Mouse (Mus musculus): ENCODE results near the gene Fam205a3. TPM values are rescaled to one million over a fixed set of nuclear protein-coding genes. Genes with fewer than 3 reads are reported as not detected.
"Not testable (repeated sequence)": the region's sequence is repeated elsewhere in the genome, so short reads cannot be mapped to it uniquely, and the experiment has no call there.

Fam205a3 gene
- polyA plus RNA-seq (2015; fragmentation: Nextera tagmentation; extraction: Ambion mirVana): 0.05 TPM in 1 of 2 replicates, not detected in the other

- not testable (repeated sequence) for H3K36me3 ChIP-seq (ENCODE audit: control insufficient read depth, insufficient read depth); H3K4me2 ChIP-seq (replicated peaks; ENCODE audit: low read depth); H3K9me3 ChIP-seq (ENCODE audit: control insufficient read depth); H3K9ac ChIP-seq (ENCODE audit: low read depth, low read length); ATAC-seq; H3K27me3 ChIP-seq (replicated peaks; ENCODE audit: control insufficient read depth, insufficient read depth, low read length); H3K4me1 ChIP-seq (replicated peaks; ENCODE audit: control insufficient read depth, insufficient read depth, low read length); H3K4me3 ChIP-seq (ENCODE audit: low read depth, low read length); H3K27ac ChIP-seq (ENCODE audit: low read depth, low read length)
- WGBS: no CpG with 5 or more reads among the region's 1 CpGs
These were observed at the start of gene Fam205a3 for GRCm38 (mm10) chr4:42318034-42318433. TSS of gene Fam205a3 (plus strand) at chr4:42318334.

- not testable (repeated sequence) for H3K27me3 ChIP-seq (replicated peaks; ENCODE audit: control insufficient read depth, insufficient read depth, low read length); H3K9me3 ChIP-seq (ENCODE audit: control insufficient read depth); H3K27ac ChIP-seq (ENCODE audit: low read depth, low read length); H3K4me1 ChIP-seq (replicated peaks; ENCODE audit: control insufficient read depth, insufficient read depth, low read length); H3K4me2 ChIP-seq (replicated peaks; ENCODE audit: low read depth); H3K9ac ChIP-seq (ENCODE audit: low read depth, low read length); ATAC-seq; H3K4me3 ChIP-seq (ENCODE audit: low read depth, low read length); H3K36me3 ChIP-seq (ENCODE audit: control insufficient read depth, insufficient read depth)
- no CpG with 5 or more reads among the region's 18 CpGs for WGBS
These were observed 24.2 kb upstream of the Fam205a3 start, which contains the start of gene Gm21953 for GRCm38 (mm10) chr4:42293967-42294366. TSS of gene Gm21953 (plus strand) at chr4:42294267.

Other genes starting within 250 kb of the Fam205a3 start
- gene Gm3893, start 227.1 kb upstream of the Fam205a3 start, polyA plus RNA-seq (2015; fragmentation: Nextera tagmentation; extraction: Ambion mirVana): not detected in 2 replicates
- 5.7 and 12.4 TPM in 2 replicates for gene Gm13304, start 203.5 kb upstream of the Fam205a3 start, polyA plus RNA-seq (2015; fragmentation: Nextera tagmentation; extraction: Ambion mirVana)
- 0.48 TPM in 1 of 2 replicates, not detected in the other for gene Gm13306, start 164.9 kb upstream of the Fam205a3 start, polyA plus RNA-seq (2015; fragmentation: Nextera tagmentation; extraction: Ambion mirVana)
- not detected in 2 replicates for gene Gm13305, start 149.7 kb upstream of the Fam205a3 start, polyA plus RNA-seq (2015; fragmentation: Nextera tagmentation; extraction: Ambion mirVana)
- not detected in 2 replicates for gene Gm10600, start 77.7 kb upstream of the Fam205a3 start, polyA plus RNA-seq (2015; fragmentation: Nextera tagmentation; extraction: Ambion mirVana)
- gene Ccl21b, start 62.6 kb upstream of the Fam205a3 start, polyA plus RNA-seq (2015; fragmentation: Nextera tagmentation; extraction: Ambion mirVana): 3.2 TPM in 1 of 2 replicates, not detected in the other
- 0.66 TPM in 1 of 2 replicates, not detected in the other for gene Gm21953, start 24.1 kb upstream of the Fam205a3 start, polyA plus RNA-seq (2015; fragmentation: Nextera tagmentation; extraction: Ambion mirVana)
- gene Gm21586, start 121.0 kb downstream of the Fam205a3 start, polyA plus RNA-seq (2015; fragmentation: Nextera tagmentation; extraction: Ambion mirVana): 0.66 TPM in 1 of 2 replicates, not detected in the other
- gene Gm2163, start 148.4 kb downstream of the Fam205a3 start, polyA plus RNA-seq (2015; fragmentation: Nextera tagmentation; extraction: Ambion mirVana): 0.07 TPM in 1 of 2 replicates, not detected in the other
- gene Fam205a2, start 209.8 kb downstream of the Fam205a3 start, polyA plus RNA-seq (2015; fragmentation: Nextera tagmentation; extraction: Ambion mirVana): 0.05 TPM in 1 of 2 replicates, not detected in the other